Mouse (Mus musculus) CD4-positive, CD25-positive, alpha-beta regulatory T cell, adult 4 months (primary cell): ENCODE results near the gene Slc41a3. TPM values are rescaled to one million over a fixed set of nuclear protein-coding genes. Genes with fewer than 3 reads are reported as not detected.
A peak's percentile ranks its signal among the peaks of the same experiment; 100 is the strongest.
"Not testable (repeated sequence)": the region's sequence is repeated elsewhere in the genome, so short reads cannot be mapped to it uniquely, and the experiment has no call there.

Experiments
- ATAC-seq: one replicate; pipeline ENCODE4 v1.8.0; 2017
- polyA plus RNA-seq, 2 experiments: library from polyadenylated mRNA; unstranded; fragments of 100-300 nt; shearing (Covaris generic); gene quantifications; one replicate each; pipeline ENCODE4 v1.2.1; 2017

Gene Slc41a3
- polyA plus RNA-seq, 2 experiments from 2014 or later = 8.2 to 11.8 TPM

DNA sequence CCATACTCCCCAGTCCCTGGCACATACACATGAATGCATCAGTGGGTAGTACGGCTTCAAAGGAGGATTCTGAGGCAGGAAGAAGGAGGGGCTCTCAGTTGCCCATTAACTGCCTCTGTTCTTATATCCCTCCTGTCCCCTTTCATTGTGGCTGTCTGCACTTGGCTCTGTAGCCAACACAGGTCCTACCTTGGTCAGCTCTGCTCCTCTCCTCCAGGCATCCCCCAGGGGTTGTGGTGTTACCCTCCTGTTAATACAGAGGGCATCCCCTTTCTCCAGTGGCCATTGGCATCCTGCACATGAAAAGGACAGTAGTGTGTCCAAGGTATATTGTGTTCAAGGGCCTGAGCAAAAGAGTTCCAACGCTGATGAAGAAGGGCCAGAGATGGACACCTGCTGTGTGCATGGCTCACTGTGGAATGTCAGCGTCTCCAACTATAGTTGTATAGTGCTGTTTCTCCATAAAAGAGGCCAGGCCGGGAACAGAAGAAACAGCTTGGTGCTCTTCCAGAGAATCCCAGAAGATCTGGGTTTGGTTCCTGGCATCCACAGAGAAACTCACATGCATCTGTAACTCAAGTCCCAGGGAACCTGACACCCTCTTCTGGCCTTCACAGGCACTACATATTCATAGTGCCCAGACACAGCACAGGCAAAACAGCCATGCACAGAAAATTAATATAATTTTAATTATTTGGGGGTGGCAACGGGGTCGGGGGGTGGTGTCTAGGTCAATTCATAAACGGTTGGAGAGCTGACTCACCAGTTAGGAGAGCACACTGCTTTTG is 20.9 kb downstream of the Slc41a3 start:
- ATAC-seq = no peak

DNA sequence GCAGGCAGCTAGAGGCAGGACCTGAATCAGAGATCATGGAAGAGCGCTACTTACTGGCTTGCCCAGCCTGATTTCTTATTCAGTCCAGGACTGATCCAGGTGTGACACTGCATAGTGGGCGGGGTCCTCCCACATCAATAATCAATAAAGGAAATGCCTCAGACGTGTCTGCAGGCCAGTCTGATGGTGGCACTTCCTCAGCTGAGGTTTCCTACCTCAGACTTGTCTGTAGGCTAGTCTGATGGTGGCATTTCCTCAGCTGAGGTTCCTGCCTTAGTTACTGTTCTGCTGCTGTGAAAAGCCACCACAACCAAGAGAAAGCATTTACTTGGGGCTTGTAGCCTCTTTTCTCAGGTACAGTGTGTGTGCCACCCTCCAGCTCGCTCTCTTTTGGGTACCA is 23.0 kb downstream of the Slc41a3 start:
- ATAC-seq = peak; percentile 44

DNA sequence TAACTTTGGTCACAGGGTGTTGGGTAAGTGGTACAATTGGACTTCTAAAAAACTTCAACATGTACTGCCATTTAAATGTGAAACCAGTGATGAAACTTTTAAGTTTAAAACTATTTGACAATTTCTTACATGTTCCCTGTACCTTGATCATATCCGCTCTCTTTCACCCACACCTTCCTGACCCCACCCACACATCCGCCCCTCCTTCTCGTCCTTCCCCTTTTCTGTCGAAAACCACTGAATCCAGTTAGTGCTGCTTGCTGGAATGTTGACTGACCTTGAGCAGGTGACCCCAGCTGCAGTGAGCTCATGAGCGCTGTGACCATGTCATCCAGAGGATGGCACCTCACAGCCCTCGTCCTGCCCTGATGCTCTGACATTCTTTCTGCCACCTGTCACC is 25.0 kb downstream of the Slc41a3 start:
- peak; percentile 67 for ATAC-seq

DNA sequence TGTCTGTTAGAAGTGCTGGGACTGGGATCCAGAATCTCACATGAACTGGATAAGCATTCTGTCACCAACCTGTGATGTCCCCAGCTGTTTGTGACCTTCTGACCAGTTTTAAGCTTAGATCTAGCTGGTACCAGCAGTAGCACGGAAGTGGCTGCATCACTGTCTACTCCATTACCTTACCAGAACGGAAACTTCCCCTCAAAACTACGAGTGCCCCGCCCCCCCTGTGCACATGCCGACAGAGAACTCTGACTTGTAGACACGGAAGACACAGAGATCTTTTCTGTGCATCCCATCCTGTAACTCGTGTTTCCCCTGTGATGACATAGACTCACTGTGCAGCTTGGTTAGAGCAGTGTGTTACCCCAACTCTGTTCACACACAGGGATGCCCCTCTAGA is 25.9 kb downstream of the Slc41a3 start:
- peak; percentile 74 for ATAC-seq

DNA sequence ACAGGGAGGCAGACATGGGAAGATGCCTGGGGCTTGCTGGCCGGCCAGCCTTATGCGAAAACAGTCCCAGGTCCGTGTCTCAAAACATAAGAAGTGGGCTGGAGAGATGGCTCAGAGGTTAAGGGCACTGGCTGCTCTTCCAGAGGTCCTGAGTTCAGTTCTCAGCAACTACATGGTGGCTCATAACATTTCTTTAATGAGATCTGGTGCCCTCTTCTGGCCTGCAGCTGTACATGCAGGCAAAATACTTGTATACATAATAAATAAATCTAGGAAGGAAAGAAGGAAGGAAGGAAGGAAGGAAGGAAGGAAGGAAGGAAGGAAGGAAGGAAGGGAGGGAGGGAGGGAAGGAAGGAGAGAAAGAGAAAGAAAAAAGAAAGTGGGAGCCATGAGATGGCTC is 28.0 kb downstream of the Slc41a3 start:
- ATAC-seq = not testable (repeated sequence)

DNA sequence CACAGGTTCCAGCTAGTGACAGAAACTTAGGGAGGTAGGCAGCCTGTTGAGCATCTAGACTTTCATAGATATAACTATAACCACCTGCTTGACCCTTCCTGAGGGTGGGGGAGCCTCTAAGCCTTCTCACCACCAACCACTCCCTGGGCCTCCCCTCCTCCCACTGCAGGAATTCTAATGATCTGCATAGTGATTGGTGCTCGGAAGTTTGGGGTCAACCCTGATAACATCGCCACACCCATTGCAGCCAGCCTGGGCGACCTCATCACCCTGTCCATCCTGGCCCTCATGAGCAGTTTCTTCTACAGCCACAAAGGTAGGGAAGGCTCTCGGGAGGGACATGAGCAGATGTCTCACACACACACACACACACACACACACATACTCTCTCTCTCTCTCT is 30.6 kb downstream of the Slc41a3 start:
- ATAC-seq = no peak

DNA sequence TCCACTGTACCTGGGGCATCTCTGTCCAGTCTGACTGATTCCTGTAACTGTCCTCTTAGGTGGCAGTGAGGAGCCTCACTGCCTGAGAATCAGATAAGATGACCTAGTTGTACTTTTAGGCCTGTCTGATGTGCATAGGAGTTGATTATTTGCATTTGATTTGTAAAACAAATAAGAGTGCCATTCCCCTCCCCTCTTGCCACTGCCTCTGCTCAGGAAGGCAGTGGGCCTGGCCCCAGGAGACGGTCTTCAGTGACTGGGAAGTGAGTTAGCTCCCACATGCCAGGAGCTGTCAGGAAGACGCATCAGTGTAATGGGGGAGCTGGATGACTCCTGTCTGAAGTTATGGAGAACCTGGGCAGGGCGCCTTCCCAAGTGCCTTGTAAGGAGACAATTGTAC is 31.1 kb downstream of the Slc41a3 start:
- no peak for ATAC-seq

DNA sequence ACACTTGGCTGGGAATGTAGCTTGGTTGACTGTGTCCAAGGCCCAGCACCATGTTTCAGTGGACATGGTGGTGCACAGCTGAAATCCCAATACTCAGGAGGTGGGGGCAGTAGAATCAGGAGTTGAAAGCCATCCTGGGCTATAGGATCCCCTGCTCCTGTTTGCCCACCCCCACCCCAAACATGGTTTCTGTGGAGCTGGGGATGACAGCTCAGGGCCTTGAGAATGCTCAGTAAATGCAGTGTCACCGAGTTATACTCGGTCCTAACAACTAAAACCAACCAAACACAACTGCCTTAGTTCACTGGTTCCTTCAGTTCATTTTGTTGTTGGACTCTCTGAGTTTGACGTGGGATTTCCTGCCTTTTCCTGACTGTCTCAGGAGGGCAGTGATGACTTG is 38.5 kb downstream of the Slc41a3 start:
- ATAC-seq = no peak

DNA sequence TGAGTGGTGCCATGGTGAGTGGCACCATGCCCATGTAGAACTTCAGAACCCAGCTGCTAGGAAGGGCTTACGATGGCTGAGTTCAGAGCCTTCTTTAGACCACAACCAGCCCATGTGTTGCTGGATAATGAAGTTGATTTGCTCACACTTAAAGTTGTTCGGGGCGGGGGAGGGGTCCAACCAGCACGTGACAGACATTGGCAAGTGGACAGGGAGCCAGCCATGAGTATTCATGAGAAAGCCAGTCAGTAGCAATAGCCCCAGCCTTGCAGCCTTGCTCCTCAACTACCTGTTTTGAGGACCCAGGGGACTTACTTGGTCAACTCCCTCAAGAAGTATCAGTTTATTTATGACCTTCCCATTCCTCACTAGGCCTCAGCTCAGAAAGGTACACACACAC is 40.4 kb downstream of the Slc41a3 start:
- no peak for ATAC-seq

DNA sequence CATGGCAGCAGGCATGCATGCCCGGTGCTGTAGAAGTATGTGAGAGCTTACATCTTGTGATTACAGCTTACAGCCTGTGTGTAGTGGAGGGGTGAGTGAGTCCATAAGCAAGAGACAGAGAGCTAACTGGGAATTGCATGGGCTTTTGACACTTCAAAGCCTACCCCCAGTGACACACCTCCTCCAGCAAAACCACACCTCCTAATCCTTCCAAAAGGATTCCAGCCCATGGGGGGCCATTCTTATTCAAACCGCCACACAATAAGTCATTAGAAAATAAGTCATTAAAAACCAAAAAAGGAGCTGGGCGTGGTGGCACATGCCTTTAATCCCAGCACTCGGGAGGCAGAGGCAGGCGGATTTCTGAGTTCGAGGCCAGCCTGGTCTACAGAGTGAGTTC is 43.9 kb downstream of the Slc41a3 start:
- no peak for ATAC-seq

DNA sequence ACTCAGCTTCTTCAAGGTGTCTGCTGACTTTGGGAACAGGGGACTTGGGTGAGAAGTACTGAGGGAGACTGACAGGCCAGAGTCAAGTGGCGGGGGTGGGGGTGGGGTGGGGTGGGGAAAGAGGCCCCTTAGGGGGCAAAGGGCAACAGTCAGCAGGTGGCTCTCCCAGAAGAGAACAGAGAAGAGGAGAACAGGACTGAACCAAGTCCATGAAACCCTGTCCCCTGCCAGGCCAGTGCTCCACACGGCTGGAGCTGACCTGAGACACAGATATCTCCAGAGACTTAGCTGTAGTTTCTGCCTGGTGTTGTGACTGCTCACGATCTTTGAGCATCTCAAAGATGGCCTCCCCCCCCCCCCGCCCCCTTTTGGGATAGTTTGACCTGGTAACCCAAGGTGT is 44.8 kb downstream of the Slc41a3 start:
- no peak for ATAC-seq

DNA sequence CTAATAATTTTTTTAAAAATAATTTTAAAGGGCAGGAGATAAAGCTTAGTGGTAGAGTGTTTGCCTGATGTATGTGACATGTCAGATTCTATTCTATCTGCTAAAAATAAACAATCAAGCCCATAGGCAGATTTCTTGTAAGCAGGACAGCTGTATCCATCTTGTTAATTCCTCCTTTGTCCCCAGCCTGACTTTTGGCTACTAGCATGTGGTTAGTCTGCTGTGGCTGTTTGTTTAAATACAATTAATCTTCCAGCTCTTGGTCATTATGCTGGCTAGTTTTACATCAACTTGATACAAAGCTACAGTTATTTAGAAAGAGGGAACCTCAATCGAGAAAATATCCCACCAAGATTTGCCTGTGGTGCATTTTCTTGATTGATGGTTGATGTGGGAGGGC is 46.1 kb downstream of the Slc41a3 start:
- no peak for ATAC-seq

DNA sequence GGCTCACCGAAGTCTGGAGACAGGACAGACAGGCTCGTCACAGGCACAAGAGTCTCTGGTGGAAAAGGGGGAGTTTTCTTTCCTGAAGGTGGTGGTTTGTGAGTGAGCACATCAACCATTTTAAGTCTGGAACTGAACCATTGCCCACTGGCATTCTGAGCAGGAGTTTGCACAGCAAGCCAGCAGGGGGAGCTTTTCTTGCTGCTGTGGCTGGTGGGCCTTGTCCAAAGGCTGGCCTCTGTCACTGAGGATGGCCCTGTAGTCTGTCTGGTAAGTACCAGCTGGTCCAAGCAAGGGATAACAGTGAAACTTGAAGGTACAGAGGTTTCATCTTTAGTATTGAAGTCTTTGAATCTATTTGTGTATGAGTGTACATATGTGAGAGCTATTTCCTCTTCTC is 49.2 kb downstream of the Slc41a3 start:
- ATAC-seq = peak; percentile 39

DNA sequence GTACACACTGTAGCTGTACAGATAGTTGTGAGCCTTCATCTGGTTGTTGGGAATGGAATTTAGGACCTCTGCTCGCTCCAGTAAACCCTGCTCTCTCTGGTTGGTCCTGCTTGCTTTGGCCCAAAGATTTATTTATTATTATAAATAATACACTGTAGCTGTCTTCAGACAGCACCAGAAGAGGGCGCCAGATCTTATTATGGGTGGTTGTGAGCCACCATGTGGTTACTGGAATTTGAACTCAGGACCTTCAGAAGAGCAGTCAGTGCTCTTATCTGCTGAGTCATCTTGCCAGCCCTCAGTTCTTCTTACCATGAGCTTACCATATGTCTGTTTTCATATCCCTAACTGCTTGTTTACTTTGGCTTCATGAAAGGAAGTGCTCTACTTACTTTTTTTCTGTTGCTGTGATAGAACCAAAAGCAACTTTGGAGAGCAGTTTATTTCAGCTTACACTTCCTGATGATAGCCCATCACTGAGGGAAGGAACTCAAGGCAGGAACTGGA is 51.9 kb downstream of the Slc41a3 start:
- ATAC-seq = not testable (repeated sequence)

DNA sequence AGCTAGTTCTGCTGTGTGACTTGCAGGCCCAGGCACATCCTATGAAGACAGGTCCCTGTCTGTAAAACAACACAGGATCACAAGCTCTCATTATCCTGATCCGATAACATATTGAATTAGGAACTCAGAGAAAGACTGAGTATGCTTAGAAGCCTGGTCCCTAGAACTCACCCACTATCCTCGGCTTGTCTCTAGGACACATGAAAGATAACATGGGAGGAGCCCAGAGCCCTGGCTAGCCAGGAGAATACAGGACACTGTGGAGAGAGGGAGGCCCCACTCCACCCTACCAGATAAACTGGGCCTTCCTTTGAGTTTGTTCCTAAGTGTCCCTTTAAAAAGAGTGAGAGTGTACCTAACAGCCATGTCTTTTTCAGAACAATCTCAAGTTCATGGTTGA is 55.4 kb downstream of the Slc41a3 start:
- ATAC-seq = no peak

DNA sequence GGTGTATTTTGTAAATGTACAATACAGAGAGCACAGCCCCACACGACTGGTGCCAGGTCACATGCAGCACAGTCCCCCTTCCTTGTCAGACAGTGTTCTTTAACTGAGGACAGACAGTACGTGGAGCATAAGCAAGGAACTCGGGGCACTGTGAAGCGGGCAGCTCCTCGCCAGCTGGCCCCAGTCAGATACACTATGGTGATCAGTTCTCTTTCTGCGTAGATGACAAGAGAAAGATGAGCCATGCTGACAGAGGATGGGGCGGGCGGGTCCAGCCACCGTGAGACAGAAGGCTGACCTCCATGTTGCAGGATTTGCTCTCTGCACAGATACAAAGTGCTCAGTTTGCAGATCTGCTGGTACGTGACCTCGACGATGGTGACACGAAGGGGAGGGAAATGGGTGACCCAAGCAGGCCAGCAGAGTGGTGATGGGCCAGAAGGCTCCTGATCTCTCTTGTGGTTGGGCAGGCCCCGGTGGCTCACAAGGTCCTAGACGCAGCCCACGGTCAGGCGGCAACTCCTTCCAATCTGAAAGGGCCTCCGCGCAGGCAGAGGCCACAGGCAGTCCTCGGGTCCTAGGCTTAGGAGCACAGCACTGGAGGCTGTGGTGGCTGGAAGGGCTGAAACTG is 56.0 kb downstream of the Slc41a3 start:
- no peak for ATAC-seq

DNA sequence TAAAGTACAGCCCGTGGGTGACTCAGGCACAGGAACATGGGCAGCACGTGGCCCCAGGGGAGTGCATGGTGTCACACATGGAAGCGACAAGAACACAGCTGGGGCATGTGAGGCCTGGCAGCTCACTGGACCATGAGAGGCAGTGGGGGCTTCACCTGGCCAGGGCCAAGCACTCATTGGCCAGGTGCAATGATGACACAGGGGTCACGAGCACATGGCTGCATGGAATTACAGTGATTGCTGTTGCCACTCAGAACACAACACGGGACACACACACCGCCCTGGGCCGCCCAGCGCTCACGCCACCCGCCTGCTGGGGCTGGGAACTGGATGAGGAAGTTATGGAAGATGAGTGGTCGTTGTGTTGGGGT is 56.5 kb downstream of the Slc41a3 start:
- no peak for ATAC-seq

DNA sequence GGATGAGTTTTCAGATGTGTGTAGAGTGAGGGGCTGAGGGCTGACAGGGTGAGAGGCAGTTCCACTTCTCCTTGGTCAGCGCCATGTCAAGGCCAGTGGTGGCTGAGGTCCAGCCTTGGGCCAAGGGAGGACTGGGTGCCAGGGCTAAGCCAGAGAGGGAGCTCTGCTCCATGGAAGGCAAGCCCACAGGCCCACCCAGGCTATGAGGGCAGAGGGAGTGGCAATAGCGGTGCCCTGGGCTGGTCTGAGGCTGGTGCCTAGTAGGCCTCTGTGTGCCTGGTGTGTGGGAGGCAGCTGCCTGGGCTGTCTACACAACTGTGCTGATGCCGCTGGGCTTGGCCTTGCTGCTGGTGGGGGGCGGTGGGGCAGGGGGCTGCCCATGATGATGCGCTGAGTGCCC is 57.6 kb downstream of the Slc41a3 start:
- no peak for ATAC-seq

DNA sequence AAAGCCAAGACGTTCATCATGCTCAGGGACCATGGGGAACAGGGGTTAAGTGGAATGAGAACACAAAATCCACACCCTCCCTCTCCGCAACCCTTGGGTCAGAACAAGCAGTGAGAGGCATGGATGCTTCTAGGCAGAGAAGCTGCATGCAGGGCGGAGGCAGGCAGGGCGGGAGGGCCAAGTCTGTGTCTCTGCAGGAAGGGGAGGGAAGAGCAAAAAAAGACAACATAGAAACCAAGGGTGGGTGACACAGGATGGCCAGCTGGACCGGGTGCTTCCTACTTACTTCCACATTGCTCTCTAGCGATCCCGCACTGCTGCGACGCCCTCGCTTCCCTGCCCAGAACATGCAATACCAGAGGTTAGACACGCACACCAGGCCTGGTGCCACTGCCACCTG is 59.2 kb downstream of the Slc41a3 start:
- no peak for ATAC-seq

DNA sequence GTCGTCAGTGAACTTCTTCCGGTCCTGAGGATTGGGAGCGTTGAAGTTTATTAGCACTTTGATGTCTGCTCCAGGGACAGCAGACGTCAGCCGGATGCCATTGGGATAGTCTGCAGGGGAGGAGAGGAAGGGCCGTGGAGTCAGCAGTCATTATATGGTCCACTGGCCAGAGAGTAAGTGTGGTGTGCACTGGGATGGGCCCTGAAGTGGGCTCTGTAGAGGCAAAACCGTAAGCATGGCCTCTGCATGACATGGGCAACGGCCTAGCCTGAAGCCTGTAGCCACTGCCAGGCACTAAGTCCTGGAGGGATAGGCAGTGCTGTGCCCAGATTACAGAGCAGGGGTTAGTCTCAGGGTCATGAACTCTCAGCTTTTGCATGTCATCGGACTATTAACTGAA is 64.2 kb downstream of the Slc41a3 start:
- no peak for ATAC-seq

DNA sequence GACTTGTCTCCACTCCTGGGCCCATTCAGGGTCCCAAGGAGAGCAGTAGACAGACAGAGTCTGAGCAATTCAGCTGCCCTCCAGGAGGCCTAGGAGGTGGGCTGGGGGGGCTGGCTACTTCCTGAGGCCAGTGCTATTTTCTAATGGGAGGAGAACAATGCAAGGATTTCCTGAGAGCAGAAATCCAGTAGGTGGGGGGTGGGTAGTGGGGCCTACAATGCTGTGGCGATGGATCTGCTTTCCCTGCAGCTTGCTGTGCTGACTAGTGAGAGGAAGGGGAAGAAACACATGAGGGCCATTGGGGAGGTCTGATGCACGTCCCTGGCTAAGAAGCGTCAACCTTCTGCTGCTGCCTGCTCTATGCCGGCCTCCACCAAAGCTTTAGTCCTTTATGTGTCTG is 74.2 kb downstream of the Slc41a3 start:
- no peak for ATAC-seq

DNA sequence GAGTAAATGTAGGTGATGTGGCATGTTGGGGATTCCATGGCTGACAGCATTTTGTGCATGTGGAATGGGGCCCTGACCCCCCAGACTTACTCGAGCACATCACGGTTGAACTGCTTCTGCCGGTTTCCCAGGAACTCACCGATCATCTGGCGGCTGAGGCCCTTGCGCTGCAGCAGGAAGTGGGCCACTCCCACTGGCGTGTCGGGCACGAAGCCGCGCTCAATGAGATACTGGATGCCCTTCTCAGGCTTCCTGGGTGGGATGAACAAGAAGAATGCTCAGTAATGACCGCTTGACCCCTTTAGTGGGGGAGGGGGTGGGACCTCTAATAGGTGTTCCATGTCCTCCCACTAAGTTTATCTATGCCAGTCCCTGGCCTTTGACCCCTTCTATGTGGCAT is 75.9 kb downstream of the Slc41a3 start:
- ATAC-seq = no peak

DNA sequence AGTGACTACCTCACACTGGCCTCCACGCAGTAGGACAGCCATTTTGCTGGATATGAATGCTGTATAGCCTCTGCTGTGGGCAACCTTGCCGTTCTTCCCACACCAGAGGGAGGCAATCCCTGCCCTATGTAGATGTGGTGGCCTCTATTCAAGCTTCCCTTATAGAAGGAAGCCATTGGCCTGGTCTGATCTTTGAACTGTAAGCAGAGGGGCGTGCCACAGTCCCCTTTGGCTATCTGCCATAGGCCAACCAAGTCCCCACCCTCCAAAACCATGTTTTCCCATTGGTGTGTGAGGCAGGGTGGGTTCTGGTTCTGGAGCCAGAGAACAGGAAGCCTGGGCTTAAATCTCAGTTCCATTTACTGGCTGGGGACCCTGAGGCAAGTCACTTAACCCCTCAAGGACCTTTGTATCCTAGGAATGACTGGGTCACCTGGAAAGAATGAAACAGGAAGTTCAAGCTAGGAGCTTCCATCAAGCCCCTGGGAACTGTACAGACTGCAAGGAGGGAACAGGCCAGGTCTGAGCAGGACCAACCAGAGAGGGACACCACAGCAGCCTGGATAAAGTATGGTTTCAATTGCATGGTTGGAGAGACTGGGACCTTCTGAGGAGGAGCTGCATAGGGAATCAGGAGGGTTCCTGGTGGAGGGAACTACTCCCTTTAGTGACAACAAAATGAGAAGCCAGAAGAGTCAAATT is 79.5 kb downstream of the Slc41a3 start:
- ATAC-seq = no peak

DNA sequence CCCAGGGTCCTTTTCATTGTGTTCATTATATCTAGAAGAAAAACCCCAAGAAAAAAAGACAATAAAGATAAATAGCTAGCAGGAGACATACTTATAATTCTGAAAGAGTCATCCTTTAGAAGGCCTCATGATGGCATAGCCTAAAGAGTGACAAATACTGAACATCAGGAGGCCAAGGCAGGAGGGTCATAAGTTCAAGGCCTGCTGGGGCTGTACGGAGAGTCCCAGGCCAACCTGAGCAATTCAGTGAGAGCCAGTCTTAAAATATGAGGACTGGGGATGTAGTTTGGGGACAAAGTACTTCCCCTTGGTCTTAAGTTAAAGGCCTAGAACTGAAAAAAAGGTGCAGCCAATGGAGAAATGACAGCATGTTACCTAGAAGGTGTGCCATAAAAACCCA is 82.3 kb downstream of the Slc41a3 start:
- no peak for ATAC-seq
